Mouse (Mus musculus): ENCODE results near the gene Gm38394. TPM values are rescaled to one million over a fixed set of nuclear protein-coding genes. Genes with fewer than 3 reads are reported as not detected.

Gm38394 gene
- polyA plus RNA-seq, 1 experiment from 2014 or later, result 6.2 TPM

DNA sequence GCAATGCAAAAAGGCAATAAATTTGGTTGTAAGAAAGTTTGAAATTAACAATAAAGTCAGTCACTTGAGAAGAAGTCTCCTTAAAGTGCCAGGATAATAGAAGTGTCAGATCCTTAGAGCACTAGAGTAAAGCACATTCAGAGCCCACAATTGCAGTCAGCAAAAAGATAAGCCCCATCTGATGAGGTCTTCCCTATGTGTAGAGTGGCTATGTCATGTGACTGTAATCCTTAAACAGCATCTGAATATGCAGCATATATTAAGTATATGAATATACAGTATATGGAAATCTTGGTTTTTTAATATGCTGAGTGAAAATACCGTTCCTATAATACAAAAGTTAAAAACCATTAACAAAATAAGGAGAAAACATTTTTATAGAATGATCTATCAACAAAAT lies 8.1 kb downstream of the Gm38394 start:
- H3K9ac ChIP-seq (ENCODE audit: low read length), result no peak overlapping the region
- H3K4me1 ChIP-seq (ENCODE audit: control insufficient read depth, insufficient read depth, low read length), result peaks cover 20% of the 10 kb centered on the region
- no peaks in the 10 kb centered on the region for H3K27me3 ChIP-seq (ENCODE audit: control insufficient read depth, insufficient read depth, low read length)
- H3K9me3 ChIP-seq (replicated peaks; ENCODE audit: control insufficient read depth, low read length), result no peaks in the 10 kb centered on the region
- no peak overlapping the region for H3K4me3 ChIP-seq (replicated peaks; ENCODE audit: low read length)
- H3K36me3 ChIP-seq (ENCODE audit: control insufficient read depth, insufficient read depth, low read length), result peaks cover 12% of the 10 kb centered on the region
- H3K4me2 ChIP-seq (ENCODE audit: low read depth, low read length), result no peak overlapping the region
- 94% methylated on average over 1 of the region's 1 CpGs for WGBS
- ATAC-seq (ENCODE audit: insufficient read depth, low FRiP score), result no peak
- H3K27ac ChIP-seq (ENCODE audit: low read length), result no peak overlapping the region

DNA sequence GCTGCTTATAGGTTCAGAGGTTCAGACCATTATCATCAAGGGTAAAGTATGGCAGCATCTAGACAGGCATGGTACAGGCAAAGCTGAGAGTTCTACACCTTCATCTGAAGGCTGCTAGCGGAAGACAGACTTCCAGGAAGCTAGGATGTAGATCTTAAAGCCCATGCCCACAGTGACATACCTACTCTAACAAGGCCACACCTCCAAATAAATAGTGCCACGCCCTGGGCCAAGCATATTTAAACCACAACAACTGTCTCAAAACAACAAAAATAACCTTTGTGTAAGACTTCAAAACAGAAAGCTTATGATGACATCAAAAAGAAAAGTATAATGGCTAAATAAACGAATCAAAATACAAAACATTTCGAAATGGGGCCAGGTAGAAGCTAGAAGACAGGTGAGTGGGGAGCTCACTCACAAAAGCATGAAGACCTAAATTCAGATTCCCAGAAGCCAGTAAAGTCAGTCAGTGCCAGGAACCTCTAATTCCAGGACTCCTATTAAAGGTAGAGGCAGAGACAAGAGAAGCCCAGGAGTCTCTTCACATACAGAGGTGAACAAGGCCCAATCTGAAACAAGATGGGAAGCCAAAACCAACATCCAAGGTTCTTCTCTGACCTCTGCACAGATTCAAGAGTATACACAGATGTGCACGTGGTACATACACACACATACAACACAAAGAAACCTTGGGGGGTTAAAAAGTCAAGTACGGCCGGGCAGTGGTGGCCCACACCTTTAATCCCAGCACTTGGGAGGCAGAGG lies 10.6 kb downstream of the Gm38394 start:
- no peaks in the 10 kb centered on the region for H3K27me3 ChIP-seq (ENCODE audit: control insufficient read depth, insufficient read depth, low read length)
- H3K9ac ChIP-seq (ENCODE audit: low read length), result no peak overlapping the region
- ATAC-seq (ENCODE audit: insufficient read depth, low FRiP score), result no peak
- H3K4me3 ChIP-seq (replicated peaks; ENCODE audit: low read length), result no peak overlapping the region
- no peak overlapping the region for H3K27ac ChIP-seq (ENCODE audit: low read length)
- H3K36me3 ChIP-seq (ENCODE audit: control insufficient read depth, insufficient read depth, low read length), result peaks cover 12% of the 10 kb centered on the region
- 93% methylated on average over 7 of the region's 7 CpGs for WGBS
- H3K4me1 ChIP-seq (ENCODE audit: control insufficient read depth, insufficient read depth, low read length), result peaks cover 5% of the 10 kb centered on the region; the same call in 1 of the 2 replicates
- no peaks in the 10 kb centered on the region for H3K9me3 ChIP-seq (replicated peaks; ENCODE audit: control insufficient read depth, low read length)
- no peak overlapping the region for H3K4me2 ChIP-seq (ENCODE audit: low read depth, low read length)

DNA sequence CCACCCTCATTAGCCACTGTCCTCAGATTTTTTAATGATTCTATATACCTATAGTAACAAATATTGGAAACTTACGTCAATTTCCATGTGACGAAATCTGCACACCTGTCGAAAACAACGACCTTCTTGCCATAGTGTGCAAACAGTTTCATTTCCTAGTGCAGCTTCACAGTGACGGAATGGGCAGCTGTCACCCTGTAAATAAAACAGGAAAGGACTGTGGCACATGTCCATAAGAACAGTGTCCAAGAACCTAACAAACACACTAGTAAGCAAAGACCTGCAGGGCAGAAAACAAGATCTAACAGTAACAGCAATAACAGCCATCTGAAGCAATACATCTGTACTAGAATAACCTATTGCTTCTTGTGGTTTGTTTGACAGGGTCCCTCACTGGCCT lies 15.5 kb downstream of the Gm38394 start:
- Histone ChIP-seq H3K9ac (ENCODE audit: low read length) (no peak overlapping the region), H3K27ac (ENCODE audit: low read length) (no peak overlapping the region), H3K36me3 (ENCODE audit: control insufficient read depth, insufficient read depth, low read length) (peaks cover 18% of the 10 kb centered on the region; the same call in 1 of the 2 replicates), H3K9me3 (replicated peaks; ENCODE audit: control insufficient read depth, low read length) (no peaks in the 10 kb centered on the region), H3K4me1 (ENCODE audit: control insufficient read depth, insufficient read depth, low read length) (no peaks in the 10 kb centered on the region), H3K4me3 (replicated peaks; ENCODE audit: low read length) (no peak overlapping the region), H3K27me3 (ENCODE audit: control insufficient read depth, insufficient read depth, low read length) (no peaks in the 10 kb centered on the region), H3K4me2 (ENCODE audit: low read depth, low read length) (no peak overlapping the region)
- whole genome bisulfite sequencing, result 91% methylated on average over 5 of the region's 5 CpGs
- no peak for ATAC-seq (ENCODE audit: insufficient read depth, low FRiP score)

DNA sequence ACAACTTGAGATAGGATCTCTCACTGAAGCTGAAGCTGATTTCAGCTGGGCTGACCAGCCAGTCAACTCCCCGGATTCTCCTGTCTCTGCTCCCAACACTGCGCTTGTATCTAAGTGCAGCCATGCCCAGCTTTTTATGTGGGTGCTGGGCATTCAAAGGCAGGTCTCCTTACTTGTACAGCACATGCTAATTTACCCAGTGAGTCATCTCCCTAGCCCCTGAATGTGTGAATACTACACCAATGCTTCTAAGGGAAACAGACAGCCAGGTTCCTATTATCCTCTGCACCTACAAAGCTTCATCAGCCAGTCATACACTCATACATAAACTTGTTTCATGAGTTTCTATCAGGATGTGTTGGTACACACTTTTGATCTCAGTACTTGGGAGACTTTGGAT lies 20.0 kb downstream of the Gm38394 start:
- Histone ChIP-seq H3K9me3 (replicated peaks; ENCODE audit: control insufficient read depth, low read length) (no peaks in the 10 kb centered on the region), H3K9ac (ENCODE audit: low read length) (no peak overlapping the region), H3K27me3 (ENCODE audit: control insufficient read depth, insufficient read depth, low read length) (no peaks in the 10 kb centered on the region), H3K4me1 (ENCODE audit: control insufficient read depth, insufficient read depth, low read length) (no peaks in the 10 kb centered on the region), H3K4me2 (ENCODE audit: low read depth, low read length) (no peak overlapping the region), H3K4me3 (replicated peaks; ENCODE audit: low read length) (no peak overlapping the region), H3K27ac (ENCODE audit: low read length) (no peak overlapping the region), H3K36me3 (ENCODE audit: control insufficient read depth, insufficient read depth, low read length) (peaks cover 47% of the 10 kb centered on the region)
- no peak for ATAC-seq (ENCODE audit: insufficient read depth, low FRiP score)
- 88% methylated on average over 2 of the region's 2 CpGs for WGBS

DNA sequence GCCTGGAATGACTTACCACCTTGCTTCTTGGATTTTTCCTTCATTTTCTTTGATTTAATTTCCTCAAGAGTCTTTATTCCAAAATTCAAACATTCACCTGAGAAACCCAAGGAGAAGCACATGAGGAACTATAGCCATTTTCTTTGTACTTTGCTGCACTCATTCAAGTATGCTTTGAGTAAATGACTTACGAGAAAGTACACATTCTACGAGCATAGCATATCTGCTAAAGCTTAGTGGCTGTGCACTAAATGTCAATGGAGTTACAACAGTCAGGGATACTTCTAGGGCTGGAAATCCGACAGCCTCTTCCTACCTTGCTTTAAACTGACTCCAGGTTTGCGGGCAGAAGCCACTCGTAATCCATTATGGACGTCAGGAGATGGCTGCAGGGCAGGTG lies 22.6 kb downstream of the Gm38394 start:
- Histone ChIP-seq H3K4me2 (ENCODE audit: low read depth, low read length) (no peak overlapping the region), H3K36me3 (ENCODE audit: control insufficient read depth, insufficient read depth, low read length) (peaks cover 51% of the 10 kb centered on the region), H3K27me3 (ENCODE audit: control insufficient read depth, insufficient read depth, low read length) (no peaks in the 10 kb centered on the region), H3K9ac (ENCODE audit: low read length) (no peak overlapping the region), H3K9me3 (replicated peaks; ENCODE audit: control insufficient read depth, low read length) (no peaks in the 10 kb centered on the region), H3K4me3 (replicated peaks; ENCODE audit: low read length) (no peak overlapping the region), H3K4me1 (ENCODE audit: control insufficient read depth, insufficient read depth, low read length) (no peaks in the 10 kb centered on the region), H3K27ac (ENCODE audit: low read length) (no peak overlapping the region)
- no peak for ATAC-seq (ENCODE audit: insufficient read depth, low FRiP score)
- 87% methylated on average over 6 of the region's 6 CpGs for WGBS

DNA sequence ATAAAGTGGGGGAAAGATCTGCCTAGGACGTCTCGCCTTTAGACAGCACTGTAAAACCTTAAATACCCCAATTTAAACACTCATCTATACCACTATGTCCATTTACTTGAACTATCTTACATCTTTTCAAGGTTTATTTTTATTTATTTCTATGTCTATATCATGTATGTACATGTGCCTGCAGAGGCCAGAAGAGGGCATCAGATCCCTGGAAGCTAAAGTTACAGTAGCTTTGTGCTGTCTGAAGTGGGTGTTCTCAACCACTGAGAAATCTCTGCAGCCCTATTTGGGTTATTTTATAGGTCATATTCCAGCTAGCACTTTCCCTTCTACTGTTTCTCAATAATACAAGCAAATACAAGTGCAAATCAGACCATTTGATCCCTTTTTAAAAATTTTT lies 28.9 kb downstream of the Gm38394 start:
- Histone ChIP-seq H3K4me3 (replicated peaks; ENCODE audit: low read length) (no peak overlapping the region), H3K4me1 (ENCODE audit: control insufficient read depth, insufficient read depth, low read length) (no peaks in the 10 kb centered on the region), H3K4me2 (ENCODE audit: low read depth, low read length) (no peak overlapping the region), H3K36me3 (ENCODE audit: control insufficient read depth, insufficient read depth, low read length) (peaks cover 53% of the 10 kb centered on the region), H3K9ac (ENCODE audit: low read length) (no peak overlapping the region), H3K27ac (ENCODE audit: low read length) (no peak overlapping the region), H3K9me3 (replicated peaks; ENCODE audit: control insufficient read depth, low read length) (no peaks in the 10 kb centered on the region), H3K27me3 (ENCODE audit: control insufficient read depth, insufficient read depth, low read length) (no peaks in the 10 kb centered on the region)
- no peak for ATAC-seq (ENCODE audit: insufficient read depth, low FRiP score)
- 90% methylated on average over 2 of the region's 2 CpGs for WGBS

DNA sequence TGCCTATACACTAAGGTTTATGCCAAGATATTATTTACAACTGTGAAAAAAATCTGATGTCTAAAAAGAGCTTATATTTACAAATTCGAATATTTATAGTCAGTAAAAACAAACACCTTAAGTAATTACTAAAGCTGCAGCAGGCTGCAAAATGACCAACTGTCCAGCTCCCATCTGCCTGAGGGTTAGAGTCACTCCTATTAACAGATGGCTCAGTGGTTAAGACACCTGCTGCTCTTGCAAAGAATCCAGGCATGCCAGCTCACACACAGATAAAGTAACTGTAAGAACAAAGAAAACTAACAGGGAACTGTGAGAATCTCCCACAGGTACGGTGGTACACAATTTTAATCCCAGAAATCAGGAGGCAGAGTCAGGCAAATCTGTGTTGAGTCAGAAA lies 36.1 kb downstream of the Gm38394 start:
- WGBS, result 72% methylated on average over 2 of the region's 2 CpGs
- ATAC-seq (ENCODE audit: insufficient read depth, low FRiP score), result no peak
- peaks cover 38% of the 10 kb centered on the region for H3K36me3 ChIP-seq (ENCODE audit: control insufficient read depth, insufficient read depth, low read length)
- no peak overlapping the region for H3K4me3 ChIP-seq (replicated peaks; ENCODE audit: low read length)
- H3K9me3 ChIP-seq (replicated peaks; ENCODE audit: control insufficient read depth, low read length), result no peaks in the 10 kb centered on the region
- H3K27me3 ChIP-seq (ENCODE audit: control insufficient read depth, insufficient read depth, low read length), result no peaks in the 10 kb centered on the region
- no peaks in the 10 kb centered on the region for H3K4me1 ChIP-seq (ENCODE audit: control insufficient read depth, insufficient read depth, low read length)
- no peak overlapping the region for H3K9ac ChIP-seq (ENCODE audit: low read length)
- no peak overlapping the region for H3K27ac ChIP-seq (ENCODE audit: low read length)
- no peak overlapping the region for H3K4me2 ChIP-seq (ENCODE audit: low read depth, low read length)

DNA sequence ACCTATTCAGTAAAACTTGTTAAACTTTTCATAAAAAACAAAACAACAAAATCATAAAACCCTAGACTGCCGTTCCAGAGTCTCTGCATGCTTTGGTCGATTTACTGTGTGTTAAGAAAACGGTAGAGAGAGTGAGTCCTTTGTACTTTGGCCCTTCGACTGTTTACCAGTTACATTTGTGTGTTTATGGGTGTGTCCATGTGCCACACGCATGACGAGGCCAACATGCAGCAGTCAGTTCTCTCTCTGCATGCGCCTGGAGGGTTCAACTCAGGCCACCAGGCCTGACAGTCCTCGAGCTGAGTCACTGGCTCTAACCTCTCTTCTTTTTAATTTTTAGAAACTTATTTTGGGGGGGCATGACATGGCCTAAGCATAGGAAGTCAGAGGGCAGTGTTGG lies 42.8 kb downstream of the Gm38394 start:
- Histone ChIP-seq H3K9me3 (replicated peaks; ENCODE audit: control insufficient read depth, low read length) (no peaks in the 10 kb centered on the region), H3K4me2 (ENCODE audit: low read depth, low read length) (no peak overlapping the region), H3K4me1 (ENCODE audit: control insufficient read depth, insufficient read depth, low read length) (no peaks in the 10 kb centered on the region), H3K27ac (ENCODE audit: low read length) (no peak overlapping the region), H3K36me3 (ENCODE audit: control insufficient read depth, insufficient read depth, low read length) (peaks cover 19% of the 10 kb centered on the region), H3K27me3 (ENCODE audit: control insufficient read depth, insufficient read depth, low read length) (no peaks in the 10 kb centered on the region), H3K9ac (ENCODE audit: low read length) (no peak overlapping the region), H3K4me3 (replicated peaks; ENCODE audit: low read length) (no peak overlapping the region)
- no peak for ATAC-seq (ENCODE audit: insufficient read depth, low FRiP score)
- 63% methylated on average over 8 of the region's 8 CpGs for WGBS

DNA sequence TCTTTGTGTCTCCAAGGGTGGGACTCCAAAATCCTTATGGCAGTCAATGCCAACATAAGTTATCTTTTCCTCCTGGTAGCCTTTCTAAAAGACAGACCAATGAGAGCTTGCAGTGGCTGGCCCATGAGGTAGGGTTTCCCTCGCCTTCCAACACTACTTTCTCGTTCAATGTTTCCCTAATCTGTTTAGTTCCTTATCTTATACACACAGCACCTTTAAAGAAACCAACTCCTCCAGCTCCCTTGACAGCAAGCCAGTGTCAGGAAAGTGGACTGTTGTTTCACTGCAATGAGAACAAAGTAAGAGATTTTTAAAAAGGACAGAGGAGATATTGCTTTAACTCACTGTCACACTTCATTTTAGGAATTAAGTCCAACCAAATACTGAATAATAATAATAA lies 43.2 kb downstream of the Gm38394 start:
- Histone ChIP-seq H3K9ac (ENCODE audit: low read length) (no peak overlapping the region), H3K4me2 (ENCODE audit: low read depth, low read length) (no peak overlapping the region), H3K27ac (ENCODE audit: low read length) (no peak overlapping the region), H3K27me3 (ENCODE audit: control insufficient read depth, insufficient read depth, low read length) (no peaks in the 10 kb centered on the region), H3K4me3 (replicated peaks; ENCODE audit: low read length) (no peak overlapping the region), H3K4me1 (ENCODE audit: control insufficient read depth, insufficient read depth, low read length) (no peaks in the 10 kb centered on the region), H3K36me3 (ENCODE audit: control insufficient read depth, insufficient read depth, low read length) (peaks cover 16% of the 10 kb centered on the region), H3K9me3 (replicated peaks; ENCODE audit: control insufficient read depth, low read length) (no peaks in the 10 kb centered on the region)
- ATAC-seq (ENCODE audit: insufficient read depth, low FRiP score), result no peak
- 42% methylated on average over 2 of the region's 2 CpGs for WGBS
